Mouse (Mus musculus) heart, embryonic 10.5 days (tissue): ENCODE measurements around the gene Cacna1a. TPM values are rescaled to one million over a fixed set of nuclear protein-coding genes. Genes with fewer than 3 reads are reported as not detected.

ENCODE experiments used
- DNase-seq: peaks from one replicate; pipeline ENCODE4 v3.0.0-alpha.2; 2017; ENCODE audit warnings: low spot score
- H3K27ac ChIP-seq: fragments of 300-500 bp; sonication (generic); 2 replicates; pipeline ENCODE4 v1.5.1; 2016; ENCODE audit warnings: mild to moderate bottlenecking
- H3K27me3 ChIP-seq: fragments of 300-500 bp; sonication (generic); 2 replicates; pipeline ENCODE4 v1.6.1; 2016; ENCODE audit warnings: mild to moderate bottlenecking; ENCODE audit not compliant: poor library complexity, insufficient read depth, severe bottlenecking
- H3K36me3 ChIP-seq: fragments of 300-500 bp; sonication (generic); 2 replicates; pipeline ENCODE4 v1.6.1; 2016; ENCODE audit warnings: mild to moderate bottlenecking, moderate library complexity
- H3K4me1 ChIP-seq: fragments of 300-500 bp; sonication (generic); 2 replicates; pipeline ENCODE4 v1.6.1; 2016; ENCODE audit warnings: mild to moderate bottlenecking
- H3K4me3 ChIP-seq: fragments of 300-500 bp; sonication (generic); 2 replicates; pipeline ENCODE4 v1.5.1; 2016; ENCODE audit warnings: mild to moderate bottlenecking, moderate library complexity
- H3K9me3 ChIP-seq: fragments of 300-500 bp; sonication (generic); 2 replicates; pipeline ENCODE4 v1.6.1; 2016; ENCODE audit warnings: mild to moderate bottlenecking, moderate library complexity
- WGBS: fragments of 180-500 bp; shearing (Covaris S2); methylation state at CpG from one replicate; pipeline ENCODE4 v1.1.7; 2016; 5-methylcytosine and 5-hydroxymethylcytosine counted together
- polyA plus RNA-seq: library from polyadenylated mRNA; unstranded; fragments of >200 nt; fragmentation: Nextera tagmentation; extraction: Ambion mirVana; gene quantifications from 2 replicates; pipeline ENCODE4 v1.2.1, GENCODE M21; 2016

Gene Cacna1a
- polyA plus RNA-seq, 1 experiment from 2014 or later, result 5.4 TPM

- no peak overlapping the region for H3K4me3 ChIP-seq
- 67% methylated on average over 7 of the region's 7 CpGs for WGBS
- no peaks in the 10 kb centered on the region for H3K27me3 ChIP-seq
- no peaks in the 10 kb centered on the region for H3K36me3 ChIP-seq
- peaks cover 7% of the 10 kb centered on the region; the same call in 1 of the 2 replicates for H3K9me3 ChIP-seq
- H3K27ac ChIP-seq, result no peak overlapping the region
- DNase-seq, result no peak
- peaks cover 22% of the 10 kb centered on the region for H3K4me1 ChIP-seq
Measured at GRCm38 (mm10) chr8:84458853-84459252, 70.6 kb downstream of the Cacna1a start.

- no peaks in the 10 kb centered on the region for H3K27me3 ChIP-seq
- DNase-seq, result no peak
- peaks cover 7% of the 10 kb centered on the region; the same call in 1 of the 2 replicates for H3K9me3 ChIP-seq
- H3K27ac ChIP-seq, result no peak overlapping the region
- 27% methylated on average over 5 of the region's 5 CpGs for WGBS
- no peaks in the 10 kb centered on the region for H3K36me3 ChIP-seq
- peaks cover 22% of the 10 kb centered on the region for H3K4me1 ChIP-seq
- H3K4me3 ChIP-seq, result no peak overlapping the region
Measured at GRCm38 (mm10) chr8:84459276-84459675, 71.0 kb downstream of the Cacna1a start.

- H3K27ac ChIP-seq, result peak overlapping the region; percentile 42; the same call in 1 of the 2 replicates
- no peak for DNase-seq
- H3K9me3 ChIP-seq, result peaks cover 7% of the 10 kb centered on the region; the same call in 1 of the 2 replicates
- 36% methylated on average over 2 of the region's 2 CpGs for WGBS
- H3K27me3 ChIP-seq, result no peaks in the 10 kb centered on the region
- H3K4me3 ChIP-seq, result no peak overlapping the region
- H3K36me3 ChIP-seq, result no peaks in the 10 kb centered on the region
- peaks cover 22% of the 10 kb centered on the region for H3K4me1 ChIP-seq
Measured at GRCm38 (mm10) chr8:84460698-84461097, 72.5 kb downstream of the Cacna1a start.

GRCm38 (mm10) chr8:84466932-84467331 is 78.7 kb downstream of the Cacna1a start:
- 0 out of 2 replicates have a peak, but pooled peaks cover under 1% of the 10 kb centered on the region for H3K9me3 ChIP-seq
- H3K27me3 ChIP-seq, result no peaks in the 10 kb centered on the region
- H3K4me1 ChIP-seq, result peaks cover 3% of the 10 kb centered on the region; the same call in 1 of the 2 replicates
- no peak for DNase-seq
- WGBS, result 38% methylated on average over 1 of the region's 1 CpGs
- H3K36me3 ChIP-seq, result no peaks in the 10 kb centered on the region
- H3K27ac ChIP-seq, result no peak overlapping the region
- H3K4me3 ChIP-seq, result no peak overlapping the region

GRCm38 (mm10) chr8:84469076-84469475 is 80.8 kb downstream of the Cacna1a start:
- H3K4me3 ChIP-seq, result no peak overlapping the region
- H3K27ac ChIP-seq, result no peak overlapping the region
- DNase-seq, result no peak
- H3K4me1 ChIP-seq, result peaks cover 3% of the 10 kb centered on the region; the same call in 1 of the 2 replicates
- no peaks in the 10 kb centered on the region for H3K9me3 ChIP-seq
- 75% methylated on average over 4 of the region's 4 CpGs for WGBS
- no peaks in the 10 kb centered on the region for H3K36me3 ChIP-seq
- H3K27me3 ChIP-seq, result no peaks in the 10 kb centered on the region

- peak; percentile 89 for DNase-seq
- H3K4me1 ChIP-seq, result peaks cover 3% of the 10 kb centered on the region; the same call in 1 of the 2 replicates
Measured at GRCm38 (mm10) chr8:84471271-84471995, 83.2 kb downstream of the Cacna1a start.

GRCm38 (mm10) chr8:84474456-84474855 is 86.2 kb downstream of the Cacna1a start:
- no peak for DNase-seq
- no peak overlapping the region for H3K4me3 ChIP-seq
- peaks cover 3% of the 10 kb centered on the region; the same call in 1 of the 2 replicates for H3K4me1 ChIP-seq
- no peaks in the 10 kb centered on the region for H3K9me3 ChIP-seq
- no peaks in the 10 kb centered on the region for H3K36me3 ChIP-seq
- WGBS, result 70% methylated on average over 1 of the region's 1 CpGs
- no peaks in the 10 kb centered on the region for H3K27me3 ChIP-seq
- no peak overlapping the region for H3K27ac ChIP-seq

More at GRCm38 (mm10) chr8:84471271-84471995, 83.2 kb downstream of the Cacna1a start:
- Histone ChIP-seq H3K4me3 (no peak overlapping the region), H3K36me3 (no peaks in the 10 kb centered on the region), H3K27me3 (no peaks in the 10 kb centered on the region), H3K27ac (no peak overlapping the region), H3K9me3 (no peaks in the 10 kb centered on the region)
- whole genome bisulfite sequencing, result 39% methylated on average over 9 of the region's 9 CpGs

- no peak for DNase-seq
- no peaks in the 10 kb centered on the region for H3K36me3 ChIP-seq
- no peak overlapping the region for H3K4me3 ChIP-seq
- WGBS, result 84% methylated on average over 3 of the region's 3 CpGs
- no peak overlapping the region for H3K27ac ChIP-seq
- 0 out of 2 replicates have a peak, but pooled peaks cover 5% of the 10 kb centered on the region for H3K9me3 ChIP-seq
- no peaks in the 10 kb centered on the region for H3K4me1 ChIP-seq
- no peaks in the 10 kb centered on the region for H3K27me3 ChIP-seq
Measured at GRCm38 (mm10) chr8:84477341-84477740, 89.1 kb downstream of the Cacna1a start.

GRCm38 (mm10) chr8:84483004-84483403 is 94.8 kb downstream of the Cacna1a start:
- no peak overlapping the region for H3K27ac ChIP-seq
- H3K36me3 ChIP-seq, result no peaks in the 10 kb centered on the region
- 0 out of 2 replicates have a peak, but pooled peaks cover 5% of the 10 kb centered on the region for H3K9me3 ChIP-seq
- H3K4me1 ChIP-seq, result no peaks in the 10 kb centered on the region
- no peak for DNase-seq
- H3K27me3 ChIP-seq, result peaks cover 3% of the 10 kb centered on the region
- no peak overlapping the region for H3K4me3 ChIP-seq
- WGBS, result 84% methylated on average over 4 of the region's 4 CpGs

GRCm38 (mm10) chr8:84485366-84485765 is 97.1 kb downstream of the Cacna1a start:
- Histone ChIP-seq H3K9me3 (0 out of 2 replicates have a peak, but pooled peaks cover 5% of the 10 kb centered on the region), H3K36me3 (no peaks in the 10 kb centered on the region), H3K4me3 (no peak overlapping the region), H3K27me3 (peaks cover 3% of the 10 kb centered on the region), H3K27ac (no peak overlapping the region), H3K4me1 (no peaks in the 10 kb centered on the region)
- DNase-seq, result no peak
- WGBS, result 79% methylated on average over 4 of the region's 4 CpGs

- no peaks in the 10 kb centered on the region for H3K36me3 ChIP-seq
- H3K4me3 ChIP-seq, result no peak overlapping the region
- no peaks in the 10 kb centered on the region for H3K4me1 ChIP-seq
- H3K27me3 ChIP-seq, result peaks cover 3% of the 10 kb centered on the region
- H3K27ac ChIP-seq, result no peak overlapping the region
- WGBS, result 73% methylated on average over 7 of the region's 7 CpGs
- DNase-seq, result no peak
- H3K9me3 ChIP-seq, result 0 out of 2 replicates have a peak, but pooled peaks cover 5% of the 10 kb centered on the region
Measured at GRCm38 (mm10) chr8:84485864-84486263, 97.6 kb downstream of the Cacna1a start.

GRCm38 (mm10) chr8:84489223-84489622 is 101.0 kb downstream of the Cacna1a start:
- Histone ChIP-seq H3K27me3 (peaks cover 3% of the 10 kb centered on the region), H3K9me3 (no peaks in the 10 kb centered on the region), H3K27ac (no peak overlapping the region), H3K4me1 (no peaks in the 10 kb centered on the region), H3K4me3 (no peak overlapping the region), H3K36me3 (no peaks in the 10 kb centered on the region)
- no peak for DNase-seq
- 61% methylated on average over 3 of the region's 3 CpGs for WGBS

- 89% methylated on average over 6 of the region's 6 CpGs for WGBS
- no peaks in the 10 kb centered on the region for H3K4me1 ChIP-seq
- DNase-seq, result no peak
- H3K4me3 ChIP-seq, result no peak overlapping the region
- H3K27me3 ChIP-seq, result no peaks in the 10 kb centered on the region; the same call in 1 of the 2 replicates
- H3K36me3 ChIP-seq, result no peaks in the 10 kb centered on the region
- H3K27ac ChIP-seq, result no peak overlapping the region
- H3K9me3 ChIP-seq, result no peaks in the 10 kb centered on the region
Measured at GRCm38 (mm10) chr8:84494541-84495084, 106.4 kb downstream of the Cacna1a start.
